Mouse (Mus musculus) neutrophil, adult 5-6 weeks (primary cell): ENCODE results near the gene Krtap3-2. TPM values are rescaled to one million over a fixed set of nuclear protein-coding genes. Genes with fewer than 3 reads are reported as not detected.

ENCODE experiments used
- ATAC-seq: fragments of 151-379, 151-347 bp; 2 replicates; pipeline ENCODE4 v1.8.0; 2017; ENCODE audit warnings: mild to moderate bottlenecking, moderate TSS enrichment; ENCODE audit not compliant: insufficient number of reproducible peaks, poor library complexity, low FRiP score, severe bottlenecking; ENCODE audit errors: extremely low read depth
- total RNA-seq: library from RNA; stranded (forward); fragments of 200-1000 nt; gene quantifications from 2 replicates; pipeline ENCODE4 v1.2.3, GENCODE M21; 2017

Gene Krtap3-2
- total RNA-seq, 1 experiment from 2014 or later = not detected

DNA sequence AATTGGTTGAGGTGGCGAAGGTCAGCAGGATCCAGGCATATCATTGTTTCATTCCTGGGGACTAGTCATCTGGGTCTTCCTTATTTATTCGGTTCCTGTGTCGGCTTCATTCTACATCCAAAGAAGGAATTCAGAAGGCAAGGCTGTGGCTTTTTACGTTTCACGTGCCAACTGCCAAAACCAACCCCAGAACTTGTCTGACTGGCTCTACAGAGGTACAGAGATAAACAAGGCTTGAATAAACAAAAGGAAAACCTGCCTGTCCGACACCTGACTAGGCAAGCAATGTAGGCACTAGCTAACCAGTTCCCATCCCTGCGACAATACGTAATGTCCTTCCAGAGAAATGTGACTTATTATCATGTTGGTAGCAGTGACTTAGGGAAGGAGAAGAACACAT is 42.6 kb downstream of the Krtap3-2 start:
- no peak for ATAC-seq

Other genes with a start within 250 kb of the Krtap3-2 start
- not detected in 2 replicates for gene Krt25, start 233.9 kb downstream of the Krtap3-2 start, total RNA-seq
- not detected in 2 replicates for gene Krt26, start 218.9 kb downstream of the Krtap3-2 start, total RNA-seq
- gene Krt27, start 205.7 kb downstream of the Krtap3-2 start, total RNA-seq = not detected in 2 replicates
- gene Krt28, start 181.9 kb downstream of the Krtap3-2 start, total RNA-seq = not detected in 2 replicates
- gene Krt10, start 167.5 kb downstream of the Krtap3-2 start, total RNA-seq = 0.93 TPM in 1 of 2 replicates, not detected in the other
- gene Krt12, start 134.6 kb downstream of the Krtap3-2 start, total RNA-seq = 0.58 TPM in 1 of 2 replicates, not detected in the other
- gene Krt20, start 118.7 kb downstream of the Krtap3-2 start, total RNA-seq = not detected in 2 replicates
- 1.5 and 2.9 TPM in 2 replicates for gene Krt23, start 63.7 kb downstream of the Krtap3-2 start, total RNA-seq
- gene Krt39, start 35.5 kb downstream of the Krtap3-2 start, total RNA-seq = not detected in 2 replicates
- not detected in 2 replicates for gene Krt40, start 13.7 kb downstream of the Krtap3-2 start, total RNA-seq
- gene Krtap3-3, start 6.0 kb downstream of the Krtap3-2 start, total RNA-seq = not detected in 2 replicates
- gene Gm11939, start 2.6 kb upstream of the Krtap3-2 start, total RNA-seq = not detected in 2 replicates
- not detected in 2 replicates for gene Krtap3-1, start 9.8 kb upstream of the Krtap3-2 start, total RNA-seq
- gene Krtap1-5, start 24.2 kb upstream of the Krtap3-2 start, total RNA-seq = not detected in 2 replicates
- not detected in 2 replicates for gene Krtap1-4, start 26.8 kb upstream of the Krtap3-2 start, total RNA-seq
- not detected in 2 replicates for gene Krtap1-3, start 34.5 kb upstream of the Krtap3-2 start, total RNA-seq
- not detected in 2 replicates for gene Krtap9-3, start 41.3 kb upstream of the Krtap3-2 start, total RNA-seq
- gene Gm11938, start 46.5 kb upstream of the Krtap3-2 start, total RNA-seq = not detected in 2 replicates
- gene Gm11937, start 53.3 kb upstream of the Krtap3-2 start, total RNA-seq = not detected in 2 replicates
- not detected in 2 replicates for gene Krtap2-4, start 58.0 kb upstream of the Krtap3-2 start, total RNA-seq
- gene Gm11562, start 63.6 kb upstream of the Krtap3-2 start, total RNA-seq = not detected in 2 replicates
- not detected in 2 replicates for gene Krtap4-1, start 71.4 kb upstream of the Krtap3-2 start, total RNA-seq
- not detected in 2 replicates for gene Krtap4-2, start 78.2 kb upstream of the Krtap3-2 start, total RNA-seq
- not detected in 2 replicates for gene Krtap4-7, start 87.2 kb upstream of the Krtap3-2 start, total RNA-seq
- not detected in 2 replicates for gene Gm11555, start 93.4 kb upstream of the Krtap3-2 start, total RNA-seq
- not detected in 2 replicates for gene Gm11563, start 102.1 kb upstream of the Krtap3-2 start, total RNA-seq
- gene Krtap4-6, start 109.1 kb upstream of the Krtap3-2 start, total RNA-seq = not detected in 2 replicates
- not detected in 2 replicates for gene Gm14190, start 133.9 kb upstream of the Krtap3-2 start, total RNA-seq
- gene Gm14180, start 177.4 kb upstream of the Krtap3-2 start, total RNA-seq = not detected in 2 replicates
- not detected in 2 replicates for gene Gm11595, start 216.1 kb upstream of the Krtap3-2 start, total RNA-seq
- gene Krtap4-8, start 223.9 kb upstream of the Krtap3-2 start, total RNA-seq = not detected in 2 replicates
- gene Krtap4-9, start 228.3 kb upstream of the Krtap3-2 start, total RNA-seq = not detected in 2 replicates
- not detected in 2 replicates for gene Gm11596, start 236.6 kb upstream of the Krtap3-2 start, total RNA-seq
- not detected in 2 replicates for gene Gm11569, start 242.1 kb upstream of the Krtap3-2 start, total RNA-seq
- gene Gm11554, start 247.6 kb upstream of the Krtap3-2 start, total RNA-seq = not detected in 2 replicates